Mouse (Mus musculus): Measurements from ENCODE around the gene 2610021A01Rik.

GRCm38 (mm10) chr7:41633221-41633984 lies 34.4 kb downstream of the 2610021A01Rik start:
- TF ChIP-seq CTCF (IDR thresholded peaks at IDR 0.05; ENCODE audit: low read depth) (no peak), EP300 (IDR thresholded peaks at IDR 0.05; ENCODE audit: low read depth) (no peak)

Measured in liver, postnatal 0 days (tissue).